Mouse (Mus musculus): ENCODE measurements at regions not wholly inside any gene's neighbourhood (a gene's known extent, or its start where the extent isn't known, plus 50 kb on each side); places are given as distances from the start of the nearest gene placed in this dataset.

- DNase-seq: no peak
Measured at GRCm38 (mm10) chr10:91580959-91581358, 399.8 kb upstream of the Tmpo start.

GRCm38 (mm10) chr10:91575323-91576064, 394.4 kb upstream of the Tmpo start:
- DNase-seq: peak; percentile 26

- no peak for DNase-seq
Measured at GRCm38 (mm10) chr10:91572796-91573195, 391.7 kb upstream of the Tmpo start.

GRCm38 (mm10) chr10:91569046-91569445, 387.9 kb upstream of the Tmpo start:
- no peak for DNase-seq

- no peak for DNase-seq
Measured at GRCm38 (mm10) chr10:91566116-91566774, 385.1 kb upstream of the Tmpo start.

- no peak for DNase-seq
Measured at GRCm38 (mm10) chr10:91559307-91559706, 378.2 kb upstream of the Tmpo start.

GRCm38 (mm10) chr10:91548071-91548470, 367.0 kb upstream of the Tmpo start:
- DNase-seq: peak; percentile 10

- DNase-seq: peak; percentile 43
Measured at GRCm38 (mm10) chr10:91546140-91546539, 365.0 kb upstream of the Tmpo start.

GRCm38 (mm10) chr10:91545421-91545820, 364.3 kb upstream of the Tmpo start:
- no peak for DNase-seq

- no peak for DNase-seq
Measured at GRCm38 (mm10) chr10:91543167-91543918, 362.2 kb upstream of the Tmpo start.

- no peak for DNase-seq
Measured at GRCm38 (mm10) chr10:91542201-91542604, 361.1 kb upstream of the Tmpo start.

GRCm38 (mm10) chr10:91537241-91537640, 356.1 kb upstream of the Tmpo start:
- DNase-seq: no peak

- DNase-seq: no peak
Measured at GRCm38 (mm10) chr10:91535392-91535791, 354.3 kb upstream of the Tmpo start.

- no peak for DNase-seq
Measured at GRCm38 (mm10) chr10:91528305-91528704, 347.2 kb upstream of the Tmpo start.

- DNase-seq: no peak
Measured at GRCm38 (mm10) chr10:91521168-91521567, 340.1 kb upstream of the Tmpo start.

GRCm38 (mm10) chr10:91515021-91515371, 333.9 kb upstream of the Tmpo start:
- no peak for DNase-seq

- no peak for DNase-seq
Measured at GRCm38 (mm10) chr10:91514163-91515020, 333.3 kb upstream of the Tmpo start.

GRCm38 (mm10) chr10:91507038-91507437, 325.9 kb upstream of the Tmpo start:
- DNase-seq: no peak

- DNase-seq: no peak
Measured at GRCm38 (mm10) chr10:91504891-91505290, 323.8 kb upstream of the Tmpo start.

GRCm38 (mm10) chr10:91498543-91498942, 317.4 kb upstream of the Tmpo start:
- no peak for DNase-seq

GRCm38 (mm10) chr10:91464691-91465090, 283.6 kb upstream of the Tmpo start:
- DNase-seq: no peak

- no peak for DNase-seq
Measured at GRCm38 (mm10) chr10:91447974-91448703, 267.0 kb upstream of the Tmpo start.
